8 mouse cellular contexts compared by ENCODE assay signal in the genomic region with DNA sequence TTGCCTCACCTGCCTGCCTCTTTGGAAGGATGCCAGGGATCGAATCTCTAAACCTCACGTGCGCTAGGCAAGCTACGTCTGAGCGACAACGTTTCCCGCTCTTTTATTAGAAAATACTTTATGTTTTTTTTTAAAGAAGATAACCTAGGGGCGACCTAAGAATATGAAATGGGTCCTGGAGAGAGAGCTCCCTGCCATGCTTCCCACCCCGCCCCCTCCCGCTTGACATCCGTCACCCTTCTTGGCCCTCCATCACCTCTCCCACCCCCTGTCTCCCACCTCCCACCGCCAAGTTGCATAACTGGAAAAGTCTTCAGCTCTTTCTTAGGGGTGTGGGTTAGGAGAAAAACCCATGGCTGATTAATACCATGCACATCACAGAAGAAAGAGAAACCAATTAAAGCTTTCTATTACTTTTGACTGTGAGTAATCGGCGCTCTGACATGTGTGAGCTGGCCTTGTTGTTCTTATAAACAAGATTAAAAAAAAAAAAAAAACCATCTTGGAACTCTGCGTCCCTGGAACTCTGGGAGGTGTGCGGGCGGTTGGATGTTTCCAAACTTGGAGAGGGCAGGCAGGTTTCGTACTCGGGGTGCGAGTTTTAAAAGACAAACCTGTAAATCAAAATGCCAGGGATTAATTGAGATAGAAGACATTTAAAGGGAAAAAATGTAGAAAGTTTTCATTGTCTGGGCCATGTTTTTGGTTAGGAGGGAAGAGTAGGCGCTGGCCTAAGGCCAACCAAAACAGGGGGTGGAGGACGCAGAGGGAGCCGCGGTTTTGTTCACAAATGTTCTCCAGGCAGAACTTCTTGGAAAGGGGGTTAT.
DNase-seq lines count a peak whose midpoint lies in the region; ATAC-seq lines count a peak whose summit lies in the region.
"Had no signal": no experiment of that assay in that cellular context is flagged by ENCODE, and none has a peak within 500 bp of the region (broad histone marks: within the 10 kb centered on the region; RNA-seq: fewer than 3 reads in every experiment).

No protein-coding gene starts in this region.

- ATAC-seq in megakaryocyte-erythroid progenitor cell, adult 5-6 weeks (replicated peaks; ENCODE audit: low FRiP score, low TSS enrichment, poor library complexity, severe bottlenecking) = no peak

- DNase-seq in urinary bladder, postnatal 25 days (ENCODE audit: low spot score) = peak; percentile 30
- no peak for DNase-seq in urinary bladder, adult 2 months (ENCODE audit: low spot score)
- peak; percentile 37 for DNase-seq in gastrocnemius, postnatal 25 days
- peak; percentile 78 for DNase-seq in kidney, postnatal 14 days
- DNase-seq in frontal cortex, adult 2 months (ENCODE audit: extremely low spot score in 1 of 2, low spot score in 1 of 2) = no peak
- no peak for DNase-seq in frontal cortex, postnatal 36 days (ENCODE audit: low spot score in 2 of 2)
- DNase-seq: cerebellum, postnatal 36 days had no signal

Comparison
In these comparisons a context has a peak if more than half of its experiments do, and no peak if none do; other contexts are left out.
1. DNase-seq: peak in urinary bladder, postnatal 25 days (single experiment), gastrocnemius, postnatal 25 days (single experiment) and kidney, postnatal 14 days (single experiment); none in urinary bladder, adult 2 months (single experiment), frontal cortex, adult 2 months (0 of 2) and frontal cortex, postnatal 36 days (0 of 2).